Mouse (Mus musculus) lung, postnatal 0 days (tissue): ENCODE results near the gene Rabggtb.

ENCODE experiments used
- CTCF ChIP-seq: IDR thresholded peaks from 2 replicates; pipeline ENCODE4 v1.5.1; 2016; ENCODE audit warnings: antibody characterized with exemption, mild to moderate bottlenecking
- EP300 ChIP-seq: IDR thresholded peaks from 2 replicates; pipeline ENCODE4 v1.6.1; 2016; ENCODE audit warnings: antibody characterized with exemption, mild to moderate bottlenecking, control low read depth

DNA sequence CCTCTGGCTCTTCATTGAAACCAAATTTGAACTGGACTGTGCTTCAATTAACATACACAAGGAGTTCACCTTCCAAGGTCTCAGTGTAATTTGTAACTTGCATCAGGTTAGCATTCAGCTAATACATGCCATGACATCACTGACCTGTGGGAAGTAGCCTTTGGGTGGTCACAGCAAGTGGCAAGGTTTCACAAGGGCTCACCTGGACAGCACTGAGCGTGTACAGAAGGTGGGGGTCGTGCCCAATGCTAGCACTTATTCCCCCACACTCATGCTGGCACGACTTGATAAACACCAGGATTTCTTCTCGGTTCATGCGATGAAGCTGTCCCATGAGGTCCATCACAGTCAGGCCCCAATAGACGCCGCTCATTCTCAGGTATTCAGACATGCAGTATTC is 2.3 kb downstream of the Rabggtb start:
- TF ChIP-seq CTCF (no peak), EP300 (no peak)
